Comparison of ENCODE assay signal across 10 mouse cellular contexts in the genomic region with DNA sequence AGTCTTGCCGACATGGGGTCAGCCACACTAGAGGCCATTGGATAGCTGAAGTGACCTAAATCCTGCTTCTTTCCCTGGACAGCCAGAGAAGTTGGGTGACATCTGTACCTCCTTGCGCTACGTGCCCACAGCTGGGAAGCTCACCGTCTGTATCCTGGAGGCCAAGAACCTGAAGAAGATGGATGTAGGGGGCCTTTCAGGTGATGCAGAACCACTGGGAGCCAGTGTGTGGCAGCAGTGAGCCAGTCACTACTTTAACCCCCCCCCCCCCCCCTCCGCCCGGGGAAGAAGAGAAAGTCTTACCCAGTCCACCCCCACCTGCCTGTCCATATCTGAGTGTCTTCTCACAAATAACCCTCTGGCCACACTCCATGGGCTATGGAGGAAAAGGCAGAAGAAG.
DNase-seq lines count a peak whose midpoint lies in the region; ATAC-seq and TF ChIP-seq lines count a peak whose summit lies in the region.
"Had no signal": no experiment of that assay in that cellular context is flagged by ENCODE, and none has a peak within 500 bp of the region (broad histone marks: within the 10 kb centered on the region; RNA-seq: fewer than 3 reads in every experiment).

No protein-coding gene starts in this region.

- no peaks in the 10 kb centered on the region for H3K4me1 ChIP-seq in midbrain, embryonic 15.5 days

- H3K36me3 ChIP-seq in midbrain, embryonic 15.5 days (replicated peaks) = no peaks in the 10 kb centered on the region

- H3K27ac ChIP-seq in left cerebral cortex, adult 2 months = no peak overlapping the region
- H3K27ac ChIP-seq in midbrain, embryonic 15.5 days = no peak overlapping the region
- H3K27ac ChIP-seq: macrophage had no signal

- H3K9ac ChIP-seq in midbrain, embryonic 15.5 days = no peak overlapping the region

- TF ChIP-seq CTCF in left cerebral cortex, adult 2 months (IDR thresholded peaks at IDR 0.05) = peak; percentile 74

- WGBS in midbrain, embryonic 15.5 days = 65% methylated on average over 6 of the region's 6 CpGs

- intact Hi-C loops in left cerebral cortex, adult 2 months (cut with DNase I) = loop anchor here (2.0 to 10.0 kb wide), 3 partner anchors 83 to 211 kb away; no protein-coding TSS in a partner anchor
- intact Hi-C loops in left cerebral cortex, postnatal 10 days (cut with DNase I) = loop anchor here (10.0 kb wide), 1 partner anchor 79 kb away; no protein-coding TSS in a partner anchor

- H3K4me2 ChIP-seq in midbrain, embryonic 15.5 days = no peak overlapping the region

- H3K9me3 ChIP-seq in midbrain, embryonic 15.5 days = no peaks in the 10 kb centered on the region

- no peaks in the 10 kb centered on the region for H3K27me3 ChIP-seq in midbrain, embryonic 15.5 days (replicated peaks)

- no peak for ATAC-seq in midbrain, embryonic 15.5 days (replicated peaks)

- DNase-seq in adrenal gland, postnatal 10 days = peak; percentile 61
- no peak for DNase-seq in adrenal gland, postnatal 25 days
- DNase-seq in left cerebral cortex, adult 2 months (ENCODE audit: extremely low spot score in 1 of 2, low spot score in 2 of 2) = no peak
- no peak for DNase-seq in left cerebral cortex, postnatal 10 days (ENCODE audit: extremely low spot score in 1 of 2, low spot score in 2 of 2)
- DNase-seq in brain, adult 2 months (ENCODE audit: low read depth, low spot score) = peak; percentile 50
- peak; percentile 63 for DNase-seq in lung, postnatal 14 days
- DNase-seq in layer of hippocampus, adult 11-12 months (ENCODE audit: low spot score) = no peak

- H3K4me3 ChIP-seq in left cerebral cortex, adult 2 months = no peak overlapping the region
- no peak overlapping the region for H3K4me3 ChIP-seq in midbrain, embryonic 15.5 days
- H3K4me3 ChIP-seq: erythroblast, embryonic 14.5 days had no signal

Comparison
In these comparisons a context has a peak if more than half of its experiments do, and no peak if none do; other contexts are left out.
1. DNase-seq: peak in adrenal gland, postnatal 10 days (single experiment), brain, adult 2 months (single experiment) and lung, postnatal 14 days (single experiment); none in adrenal gland, postnatal 25 days (single experiment), left cerebral cortex, adult 2 months (0 of 2), left cerebral cortex, postnatal 10 days (0 of 2) and layer of hippocampus, adult 11-12 months (single experiment).